Mouse (Mus musculus) limb, embryonic 11.5 days (tissue): ENCODE results near the gene Col15a1. TPM values are rescaled to one million over a fixed set of nuclear protein-coding genes. Genes with fewer than 3 reads are reported as not detected.

Experiments
- ATAC-seq: fragments of 200-750 bp; cut with Nextera tagmentation; 2 replicates; pipeline ENCODE4 v1.8.0; 2017; ENCODE audit warnings: low read depth; ENCODE audit not compliant: insufficient number of reproducible peaks, low FRiP score, low TSS enrichment
- DNase-seq: peaks from one replicate; pipeline ENCODE4 v3.0.0-alpha.2; 2015; ENCODE audit warnings: low spot score
- H3K27ac ChIP-seq: fragments of 300-500 bp; sonication (generic); replicated peaks from 2 replicates; pipeline ENCODE4 v1.5.1; 2014; ENCODE audit warnings: low read depth, mild to moderate bottlenecking, low read length
- H3K27me3 ChIP-seq: fragments of 300-500 bp; sonication (generic); 2 replicates; pipeline ENCODE4 v1.6.1; 2014; ENCODE audit warnings: mild to moderate bottlenecking, low read length, mixed read lengths; ENCODE audit not compliant: control insufficient read depth, insufficient read depth
- H3K36me3 ChIP-seq: fragments of 300-500 bp; sonication (generic); 2 replicates; pipeline ENCODE4 v1.6.1; 2014; ENCODE audit warnings: mild to moderate bottlenecking, low read length, moderate library complexity, mixed read lengths; ENCODE audit not compliant: control insufficient read depth, insufficient read depth
- H3K4me1 ChIP-seq: fragments of 300-500 bp; sonication (generic); 2 replicates; pipeline ENCODE4 v1.6.1; 2014; ENCODE audit warnings: low read length, mixed read lengths; ENCODE audit not compliant: control insufficient read depth, insufficient read depth
- H3K4me2 ChIP-seq: fragments of 300-500 bp; sonication (generic); 2 replicates; pipeline ENCODE4 v1.6.1; 2014; ENCODE audit warnings: low read depth, mild to moderate bottlenecking, moderate library complexity; ENCODE audit not compliant: severe bottlenecking
- H3K4me3 ChIP-seq: fragments of 300-500 bp; sonication (generic); 2 replicates; pipeline ENCODE4 v1.5.1; 2014; ENCODE audit warnings: low read depth, low read length
- H3K9ac ChIP-seq: fragments of 300-500 bp; sonication (generic); 2 replicates; pipeline ENCODE4 v1.6.1; 2014; ENCODE audit warnings: mild to moderate bottlenecking, low read length
- H3K9me3 ChIP-seq: fragments of 300-500 bp; sonication (generic); 2 replicates; pipeline ENCODE4 v1.6.1; 2016; ENCODE audit warnings: low read length; ENCODE audit not compliant: control insufficient read depth
- WGBS: fragments of 180-500 bp; shearing (Covaris S2); extraction: QIAGEN DNeasy Blood & Tissue Kit; methylation state at CpG from one replicate; pipeline ENCODE4 v1.1.7; 2014; 5-methylcytosine and 5-hydroxymethylcytosine counted together
- polyA plus RNA-seq: library from polyadenylated mRNA; unstranded; fragments of >200 nt; fragmentation: Nextera tagmentation; extraction: Ambion mirVana; gene quantifications from 2 replicates; pipeline ENCODE4 v1.2.1, GENCODE M21; 2014

Gene Col15a1
- polyA plus RNA-seq, 1 experiment from 2014 or later: 8.6 TPM

DNA sequence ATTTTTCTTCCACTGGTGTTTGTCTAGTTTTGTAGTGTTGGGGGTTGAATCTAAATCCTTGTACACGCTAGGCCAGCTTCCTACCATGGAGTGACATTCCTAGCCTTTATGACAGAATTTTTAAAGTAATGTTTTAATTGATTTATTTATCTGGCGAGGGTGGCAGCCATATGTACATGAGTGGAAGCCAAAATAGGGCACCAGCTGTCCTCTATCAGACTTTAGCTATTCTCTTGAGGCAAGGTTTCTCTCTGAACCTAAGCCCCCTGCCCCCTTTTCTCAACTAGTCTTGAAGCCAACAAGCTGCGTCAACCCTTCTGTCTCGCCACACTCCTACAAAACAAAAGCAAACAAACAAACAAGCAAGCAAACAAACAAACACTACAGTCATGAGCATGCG, 57.6 kb downstream of the Col15a1 start:
- no peak for DNase-seq
- Histone ChIP-seq H3K9ac (no peak overlapping the region), H3K4me2 (no peak overlapping the region), H3K4me1 (no peaks in the 10 kb centered on the region), H3K9me3 (no peaks in the 10 kb centered on the region), H3K36me3 (no peaks in the 10 kb centered on the region), H3K27ac (no peak overlapping the region), H3K4me3 (no peak overlapping the region), H3K27me3 (no peaks in the 10 kb centered on the region)
- WGBS: 84% methylated on average over 5 of the region's 5 CpGs
- no peak for ATAC-seq

DNA sequence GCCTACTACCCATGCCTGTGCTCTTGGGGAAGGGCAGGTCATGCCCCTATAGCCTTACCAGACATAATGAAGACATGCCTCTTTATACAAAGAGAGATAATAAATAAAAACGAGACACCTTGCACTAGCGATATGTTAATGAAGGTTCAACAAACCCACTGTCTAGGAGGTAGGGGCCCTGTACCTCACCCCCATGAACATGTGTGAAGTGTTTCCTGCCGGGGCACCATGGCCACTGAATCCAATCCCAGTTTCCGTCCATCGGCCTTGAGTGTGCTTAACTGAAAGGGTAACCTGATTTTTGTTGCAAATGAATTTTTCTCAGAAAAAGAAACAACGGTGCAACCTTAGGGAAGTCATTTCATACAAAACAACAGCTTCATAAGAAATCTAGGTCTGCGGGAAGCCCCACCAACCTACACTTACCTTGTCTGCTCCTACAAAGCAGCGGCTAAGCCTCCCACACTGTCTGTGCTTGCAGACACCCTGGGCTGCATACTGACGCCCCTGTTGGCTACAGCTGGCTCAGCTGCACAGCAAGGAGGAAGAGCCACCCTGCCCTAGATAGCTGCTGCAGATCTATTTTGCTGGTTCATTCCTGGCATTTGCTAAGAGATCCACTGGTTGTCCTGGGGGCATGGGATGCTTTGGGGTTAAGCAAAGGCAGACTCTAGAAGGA, 64.6 kb downstream of the Col15a1 start:
- no peak overlapping the region for H3K9ac ChIP-seq
- no peak overlapping the region for H3K27ac ChIP-seq
- no peak overlapping the region for H3K4me3 ChIP-seq
- WGBS: 83% methylated on average over 9 of the region's 9 CpGs
- DNase-seq (no peak), ATAC-seq (no peak)
- H3K4me2 ChIP-seq: no peak overlapping the region
- no peaks in the 10 kb centered on the region for H3K36me3 ChIP-seq
- H3K9me3 ChIP-seq: no peaks in the 10 kb centered on the region
- no peaks in the 10 kb centered on the region for H3K4me1 ChIP-seq
- H3K27me3 ChIP-seq: no peaks in the 10 kb centered on the region

DNA sequence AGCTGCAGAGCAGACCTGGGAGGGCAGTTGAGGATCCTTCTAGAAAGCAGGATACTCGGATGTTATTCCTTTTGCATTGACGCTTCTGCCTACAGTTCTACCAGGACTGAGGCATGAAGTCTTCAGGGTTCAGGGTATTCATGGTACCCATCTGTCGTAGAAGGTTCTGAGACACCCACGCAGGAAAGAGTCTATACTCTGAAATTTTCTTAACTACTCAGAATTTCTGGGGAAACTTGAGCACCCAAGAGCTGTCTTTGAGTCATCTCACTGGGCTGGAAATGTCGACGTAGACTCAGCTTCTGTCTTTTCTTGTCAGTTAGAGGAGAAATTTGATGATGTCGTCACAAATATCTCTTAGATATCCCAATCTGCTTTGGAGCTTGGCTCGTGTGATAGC, 65.8 kb downstream of the Col15a1 start:
- Histone ChIP-seq H3K4me1 (no peaks in the 10 kb centered on the region), H3K4me3 (no peak overlapping the region), H3K27me3 (no peaks in the 10 kb centered on the region), H3K36me3 (no peaks in the 10 kb centered on the region), H3K4me2 (no peak overlapping the region), H3K9ac (no peak overlapping the region), H3K27ac (no peak overlapping the region), H3K9me3 (no peaks in the 10 kb centered on the region)
- no peak for ATAC-seq
- DNase-seq: no peak
- WGBS: 87% methylated on average over 8 of the region's 8 CpGs

DNA sequence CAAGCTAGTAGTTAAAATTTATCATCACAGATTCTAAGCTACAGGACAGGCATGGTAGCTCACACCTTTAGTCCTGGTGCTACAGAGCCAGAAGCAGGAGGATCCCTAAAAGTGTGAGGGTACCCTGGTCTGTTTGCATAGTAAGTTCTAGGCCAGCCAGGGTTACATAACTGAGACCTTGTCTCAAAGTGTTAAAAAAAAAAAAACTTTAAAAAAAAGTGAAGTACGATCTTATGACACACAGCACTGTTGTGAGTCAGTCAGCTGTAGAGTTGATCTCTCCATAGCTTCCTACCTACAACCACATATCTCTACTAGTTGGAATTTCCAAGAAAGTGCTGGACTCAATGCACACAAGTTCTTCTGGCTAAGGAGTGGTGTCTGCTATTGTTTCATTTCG, 67.0 kb downstream of the Col15a1 start:
- Histone ChIP-seq H3K27ac (no peak overlapping the region), H3K4me1 (no peaks in the 10 kb centered on the region), H3K36me3 (no peaks in the 10 kb centered on the region), H3K4me3 (no peak overlapping the region), H3K27me3 (no peaks in the 10 kb centered on the region), H3K9ac (no peak overlapping the region), H3K4me2 (no peak overlapping the region), H3K9me3 (no peaks in the 10 kb centered on the region)
- ATAC-seq: no peak
- 90% methylated on average over 2 of the region's 2 CpGs for WGBS
- DNase-seq: no peak

DNA sequence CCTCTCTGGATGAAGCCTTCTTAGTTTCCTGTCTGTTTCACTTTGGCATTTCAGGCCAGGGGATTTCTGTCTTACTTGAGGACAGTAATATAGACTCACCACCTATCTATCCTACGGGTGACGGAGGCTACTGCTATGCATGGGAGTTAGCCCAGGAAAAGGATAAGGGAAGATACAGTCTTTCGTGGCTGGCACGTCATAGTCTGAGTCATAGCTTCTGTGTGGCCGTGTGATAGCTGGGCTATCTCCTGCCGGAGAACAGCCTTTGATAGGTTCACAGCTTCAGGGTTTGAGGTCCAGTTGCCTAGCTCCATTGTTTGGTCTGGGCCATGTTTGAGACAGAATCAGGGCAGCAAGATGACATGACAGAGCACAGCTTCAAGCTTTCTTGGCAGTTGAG, 70.4 kb downstream of the Col15a1 start:
- Histone ChIP-seq H3K4me1 (no peaks in the 10 kb centered on the region), H3K9ac (no peak overlapping the region), H3K27ac (no peak overlapping the region), H3K4me3 (no peak overlapping the region), H3K4me2 (no peak overlapping the region), H3K36me3 (no peaks in the 10 kb centered on the region), H3K27me3 (no peaks in the 10 kb centered on the region), H3K9me3 (no peaks in the 10 kb centered on the region)
- DNase-seq (no peak), ATAC-seq (no peak)
- WGBS: 92% methylated on average over 6 of the region's 6 CpGs

DNA sequence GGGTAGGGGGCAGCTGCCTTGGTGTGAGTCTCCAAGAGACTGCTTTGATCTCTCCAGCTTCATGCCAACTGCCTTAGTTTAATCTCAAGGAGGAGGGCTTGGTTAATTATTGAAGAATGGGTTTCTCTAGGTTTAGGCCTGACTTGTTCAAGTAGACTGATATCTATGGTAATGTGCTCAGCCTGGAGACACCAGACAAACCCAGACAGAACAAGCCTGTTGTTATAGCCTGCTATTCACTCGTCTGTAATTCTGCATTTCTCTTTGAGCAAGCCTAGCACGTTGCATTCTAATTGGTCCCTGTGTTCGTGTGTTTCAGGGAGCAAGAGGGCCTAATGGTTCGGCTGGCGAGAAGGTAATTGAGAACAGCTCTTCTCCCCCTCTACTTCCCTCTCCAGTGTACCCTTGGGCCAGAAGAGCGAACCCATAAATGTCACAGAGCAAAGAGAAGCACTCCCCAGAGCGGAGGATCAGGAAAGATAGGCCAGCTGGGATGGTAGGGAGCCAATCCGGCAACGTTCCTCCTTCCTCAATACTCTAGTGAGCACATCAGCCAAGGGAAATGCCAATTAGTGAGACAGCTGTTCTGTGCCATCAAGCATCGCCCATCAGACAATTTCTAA, 71.2 kb downstream of the Col15a1 start:
- no peaks in the 10 kb centered on the region for H3K4me1 ChIP-seq
- no peak overlapping the region for H3K27ac ChIP-seq
- 35% methylated on average over 10 of the region's 10 CpGs for whole genome bisulfite sequencing
- H3K4me2 ChIP-seq: no peak overlapping the region
- DNase-seq (no peak), ATAC-seq (no peak)
- H3K9ac ChIP-seq: no peak overlapping the region
- H3K4me3 ChIP-seq: no peak overlapping the region
- no peaks in the 10 kb centered on the region for H3K36me3 ChIP-seq
- no peaks in the 10 kb centered on the region for H3K9me3 ChIP-seq
- H3K27me3 ChIP-seq: no peaks in the 10 kb centered on the region

DNA sequence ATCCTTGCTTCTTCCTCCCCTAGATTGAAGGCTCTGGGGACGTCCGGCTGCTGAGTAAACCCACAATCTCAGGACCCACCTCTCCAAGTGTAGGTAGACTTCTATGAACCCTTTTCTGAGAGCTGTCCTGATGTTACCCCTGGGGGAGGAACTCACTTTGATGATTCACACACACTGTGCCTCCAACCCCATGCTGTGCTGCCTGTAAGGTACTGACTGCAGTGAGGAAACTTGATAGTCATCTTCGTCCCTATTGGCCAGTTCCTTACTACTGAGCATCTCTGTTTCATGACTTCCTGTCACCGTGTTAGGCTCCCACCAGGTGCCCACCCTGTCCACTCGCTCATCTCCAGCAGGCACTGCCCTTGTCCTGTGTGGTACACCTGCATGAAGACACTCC, 72.2 kb downstream of the Col15a1 start:
- no peak for DNase-seq
- WGBS: 90% methylated on average over 5 of the region's 5 CpGs
- no peaks in the 10 kb centered on the region for H3K27me3 ChIP-seq
- H3K4me2 ChIP-seq: no peak overlapping the region
- H3K9ac ChIP-seq: no peak overlapping the region
- 0 out of 2 replicates have a peak, but pooled peaks cover 4% of the 10 kb centered on the region for H3K4me1 ChIP-seq
- no peak overlapping the region for H3K27ac ChIP-seq
- ATAC-seq: no peak
- no peaks in the 10 kb centered on the region for H3K36me3 ChIP-seq
- H3K4me3 ChIP-seq: no peak overlapping the region
- no peaks in the 10 kb centered on the region for H3K9me3 ChIP-seq

DNA sequence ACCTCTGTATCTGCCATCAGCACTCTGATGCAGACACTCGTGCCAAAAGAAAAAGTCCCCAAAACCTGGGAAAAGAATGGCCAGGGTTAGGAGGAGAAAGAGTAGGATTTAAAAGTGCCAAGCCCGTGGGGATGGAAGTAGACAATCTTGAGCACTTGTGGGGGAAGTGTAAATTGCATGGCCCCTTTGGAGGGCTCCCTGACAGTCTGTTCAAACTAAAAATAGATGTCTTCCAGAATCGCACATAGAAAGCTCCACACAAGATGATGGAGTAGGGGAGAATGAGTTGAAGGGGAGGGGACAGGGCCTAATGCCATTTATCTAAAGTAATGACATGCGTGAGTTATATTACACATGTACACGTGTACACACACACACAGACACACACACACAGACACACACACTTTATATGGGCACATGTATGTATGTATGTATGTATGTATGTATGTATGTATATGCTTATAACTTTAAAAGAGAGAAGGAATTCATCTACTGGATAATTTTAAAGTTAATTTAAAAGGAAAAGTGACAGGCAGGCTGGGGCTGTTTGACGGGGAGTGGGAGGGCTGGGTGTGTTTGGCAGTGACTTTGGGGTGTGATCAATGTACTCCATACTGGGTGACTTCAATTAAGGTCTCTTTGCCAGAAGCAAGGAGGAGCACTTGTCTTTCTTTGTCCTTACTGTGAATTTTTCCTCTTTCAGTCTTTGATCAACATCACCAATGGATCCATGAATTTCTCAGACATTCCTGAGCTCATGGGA, 74.1 kb downstream of the Col15a1 start:
- no peaks in the 10 kb centered on the region for H3K27me3 ChIP-seq
- no peak overlapping the region for H3K9ac ChIP-seq

More for the DNA sequence above, 74.1 kb downstream of the Col15a1 start:
- Histone ChIP-seq H3K9me3 (no peaks in the 10 kb centered on the region), H3K36me3 (no peaks in the 10 kb centered on the region), H3K4me2 (no peak overlapping the region), H3K4me3 (no peak overlapping the region), H3K4me1 (peaks cover 7% of the 10 kb centered on the region; the same call in 1 of the 2 replicates), H3K27ac (no peak overlapping the region)
- ATAC-seq (no peak), DNase-seq (no peak)
- 76% methylated on average over 6 of the region's 6 CpGs for WGBS
